Mouse (Mus musculus): ENCODE results near the gene Acadm. TPM values are rescaled to one million over a fixed set of nuclear protein-coding genes. Genes with fewer than 3 reads are reported as not detected.

The Acadm gene
- total RNA-seq, 2 experiments from 2014 or later = 242 to 298 TPM

DNA sequence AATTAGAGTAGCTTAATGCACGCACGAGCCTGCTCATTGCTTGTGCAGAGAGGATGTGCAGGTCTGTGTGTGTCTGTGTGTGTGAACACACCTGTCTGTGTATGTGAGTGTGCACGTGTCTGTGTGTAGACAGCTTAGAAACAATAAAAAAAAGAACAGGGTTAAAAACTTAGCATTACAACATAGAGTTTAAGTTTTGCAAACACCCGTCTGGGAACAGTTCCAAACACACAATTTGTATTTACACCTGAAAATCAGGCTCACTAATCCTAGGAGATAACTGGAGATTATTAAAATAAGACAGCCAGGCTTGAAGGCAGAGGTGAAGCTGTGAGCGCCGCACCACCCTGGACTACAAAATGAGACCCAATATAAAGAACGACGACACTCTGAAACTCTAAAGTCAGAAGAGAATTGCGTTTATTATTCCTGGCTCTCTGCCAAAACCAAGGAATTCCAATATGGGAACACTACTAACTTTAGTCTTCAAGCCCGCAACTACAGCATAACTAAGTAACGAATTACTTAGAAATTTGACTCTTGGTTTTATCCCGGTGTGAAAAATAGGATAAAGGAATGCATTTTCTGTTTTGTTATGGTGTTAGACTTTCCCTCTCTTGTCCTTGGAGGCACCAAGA, 1.3 kb downstream of the Acadm start:
- DNase-seq (ENCODE audit: low spot score in 2 of 2) = no peak

DNA sequence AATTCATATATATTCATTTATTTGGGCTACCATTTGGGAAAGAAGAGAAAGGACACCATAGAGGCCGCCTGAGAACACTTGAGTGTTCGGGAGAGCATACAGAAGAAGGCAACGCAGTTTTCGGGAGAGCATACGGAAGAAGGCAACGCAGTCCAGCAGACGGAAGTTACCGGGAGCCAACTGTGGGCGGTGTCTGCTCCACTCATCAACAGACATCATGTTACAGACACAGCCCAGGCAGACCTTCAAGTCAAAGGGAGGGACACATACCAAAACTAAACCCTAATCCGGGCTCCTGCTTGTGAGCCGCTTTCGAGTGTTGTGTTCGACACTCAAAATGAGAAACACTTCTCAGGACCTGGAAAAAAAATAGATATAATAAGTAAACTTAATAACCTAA, 2.8 kb downstream of the Acadm start:
- DNase-seq (ENCODE audit: low spot score in 2 of 2) = no peak

DNA sequence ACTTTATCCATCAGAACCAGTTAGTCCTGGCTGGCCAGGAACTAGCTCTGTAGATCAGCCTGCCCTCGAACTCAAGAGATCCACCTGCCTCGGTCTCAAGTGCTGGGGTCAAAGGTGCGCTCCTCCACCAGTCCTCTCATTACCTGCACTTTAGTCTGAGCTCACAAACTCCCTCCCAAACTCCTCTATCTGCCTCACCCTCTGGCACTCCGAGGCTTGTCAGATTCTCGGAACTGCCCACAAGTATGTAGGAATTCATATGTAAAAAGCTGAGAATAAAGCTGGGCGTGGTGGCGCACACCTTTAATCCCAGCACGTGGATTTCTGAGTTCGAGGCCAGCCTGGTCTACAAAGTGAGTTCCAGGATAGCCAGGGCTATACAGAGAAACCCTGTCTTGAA, 3.9 kb downstream of the Acadm start:
- DNase-seq (ENCODE audit: low spot score in 2 of 2) = no peak

GRCm38 (mm10) chr3:153940021-153940420, 4.4 kb downstream of the Acadm start:
- DNase-seq (ENCODE audit: low spot score in 2 of 2) = no peak

- DNase-seq (ENCODE audit: low spot score in 2 of 2) = no peak
Measured at GRCm38 (mm10) chr3:153937116-153937810, 7.2 kb downstream of the Acadm start.

DNA sequence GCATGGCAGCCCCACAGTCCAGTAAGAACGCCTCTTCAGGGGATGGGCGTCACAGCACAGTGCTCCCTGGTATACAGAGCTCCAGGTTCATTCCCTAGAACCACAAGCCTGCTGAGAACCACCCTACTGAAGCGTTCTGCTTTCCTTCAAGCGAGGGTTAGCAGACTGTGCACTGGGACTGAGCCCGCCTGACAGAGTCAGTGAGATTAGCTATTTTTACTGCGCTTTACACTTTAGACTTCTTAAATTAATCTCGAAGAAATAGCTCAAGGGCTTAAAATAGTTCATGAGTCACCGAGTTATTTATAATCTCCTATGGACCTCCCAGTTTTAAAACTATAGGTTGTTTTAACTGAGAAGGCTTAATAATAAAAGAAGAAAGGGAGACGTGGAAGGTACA, 8.6 kb downstream of the Acadm start:
- DNase-seq (ENCODE audit: low spot score in 2 of 2) = no peak

DNA sequence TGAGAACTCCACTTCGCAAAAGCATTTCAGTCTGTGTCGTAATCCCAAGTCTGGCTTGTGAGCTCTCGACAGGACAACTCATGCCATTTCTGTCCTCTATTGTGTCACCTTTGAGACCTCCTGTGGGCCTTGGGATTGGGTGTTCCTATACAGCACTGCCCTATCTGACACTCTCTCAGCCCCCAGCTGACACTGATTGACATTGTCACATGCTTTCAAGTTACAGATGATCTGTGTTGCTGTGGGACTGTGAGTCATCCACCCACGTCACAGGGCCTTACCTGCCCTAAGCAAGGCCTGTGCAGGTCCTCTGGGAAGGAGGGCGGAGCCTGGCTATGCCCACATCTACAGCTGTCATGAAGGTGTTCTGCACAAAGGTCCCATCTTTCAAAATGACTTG, 12.0 kb downstream of the Acadm start:
- no peak for DNase-seq (ENCODE audit: low spot score in 2 of 2)

DNA sequence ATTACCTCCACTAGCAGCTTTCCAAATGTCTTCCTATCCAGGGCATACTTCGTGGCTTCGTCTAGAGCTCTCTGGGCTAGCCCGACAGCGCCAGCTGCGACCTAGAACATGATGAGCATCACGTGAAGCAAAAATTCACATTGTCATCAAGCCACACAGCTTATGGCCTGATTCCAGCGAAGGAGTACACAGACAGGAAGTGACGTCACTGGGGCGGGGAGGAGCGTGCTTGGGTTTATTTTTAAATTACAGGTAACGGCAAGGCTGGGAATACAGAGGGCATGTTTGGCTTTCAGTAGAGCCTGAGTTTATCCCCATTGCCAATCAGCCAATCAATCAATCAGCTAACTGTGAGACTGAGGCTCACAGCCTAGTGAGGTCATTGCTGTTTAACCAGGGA, 14.9 kb downstream of the Acadm start:
- no peak for DNase-seq (ENCODE audit: low spot score in 2 of 2)

DNA sequence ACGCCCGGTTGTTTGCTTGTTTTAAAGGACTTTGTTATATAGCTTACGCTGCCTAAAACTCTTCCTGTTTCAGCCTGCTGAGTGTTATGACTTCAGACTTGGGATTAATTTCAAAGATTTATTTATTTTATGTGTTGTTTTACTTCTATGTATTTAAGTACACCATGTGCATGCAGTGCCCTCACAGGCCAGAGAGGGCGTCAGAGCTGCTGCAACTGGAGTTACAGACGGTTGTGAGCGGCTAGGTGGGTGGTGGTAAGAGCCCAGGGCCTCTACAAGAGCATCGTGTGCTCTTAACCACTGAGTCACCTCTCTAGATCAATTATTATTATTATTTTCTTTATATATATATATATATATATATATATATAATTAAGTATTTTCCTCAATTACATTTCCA, 18.1 kb downstream of the Acadm start:
- DNase-seq (ENCODE audit: low spot score in 2 of 2) = no peak

GRCm38 (mm10) chr3:153921147-153921910, 23.1 kb downstream of the Acadm start:
- no peak for DNase-seq (ENCODE audit: low spot score in 2 of 2)

DNA sequence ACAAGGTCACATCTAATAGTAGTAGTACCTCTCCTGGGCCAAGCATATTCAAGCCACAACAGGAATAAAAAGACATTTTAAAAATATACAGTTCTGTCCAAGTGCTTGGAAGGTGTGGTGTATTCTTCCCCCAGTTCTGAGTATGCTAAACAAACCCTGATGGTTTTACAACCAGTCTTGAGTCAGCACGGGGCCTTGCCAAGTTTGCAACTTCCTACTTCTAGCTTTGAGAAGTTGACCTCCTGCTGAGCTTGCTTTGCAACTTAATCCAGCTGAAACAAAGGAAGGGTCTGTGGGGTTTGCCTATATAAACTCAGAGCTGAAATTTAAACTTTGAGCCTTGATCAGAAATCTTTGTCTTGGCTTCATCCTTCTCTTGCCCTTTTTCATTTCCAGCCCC, 27.2 kb downstream of the Acadm start:
- no peak for DNase-seq (ENCODE audit: low spot score in 2 of 2)

GRCm38 (mm10) chr3:153913510-153914243, 30.8 kb downstream of the Acadm start:
- DNase-seq (ENCODE audit: low spot score in 2 of 2) = no peak

DNA sequence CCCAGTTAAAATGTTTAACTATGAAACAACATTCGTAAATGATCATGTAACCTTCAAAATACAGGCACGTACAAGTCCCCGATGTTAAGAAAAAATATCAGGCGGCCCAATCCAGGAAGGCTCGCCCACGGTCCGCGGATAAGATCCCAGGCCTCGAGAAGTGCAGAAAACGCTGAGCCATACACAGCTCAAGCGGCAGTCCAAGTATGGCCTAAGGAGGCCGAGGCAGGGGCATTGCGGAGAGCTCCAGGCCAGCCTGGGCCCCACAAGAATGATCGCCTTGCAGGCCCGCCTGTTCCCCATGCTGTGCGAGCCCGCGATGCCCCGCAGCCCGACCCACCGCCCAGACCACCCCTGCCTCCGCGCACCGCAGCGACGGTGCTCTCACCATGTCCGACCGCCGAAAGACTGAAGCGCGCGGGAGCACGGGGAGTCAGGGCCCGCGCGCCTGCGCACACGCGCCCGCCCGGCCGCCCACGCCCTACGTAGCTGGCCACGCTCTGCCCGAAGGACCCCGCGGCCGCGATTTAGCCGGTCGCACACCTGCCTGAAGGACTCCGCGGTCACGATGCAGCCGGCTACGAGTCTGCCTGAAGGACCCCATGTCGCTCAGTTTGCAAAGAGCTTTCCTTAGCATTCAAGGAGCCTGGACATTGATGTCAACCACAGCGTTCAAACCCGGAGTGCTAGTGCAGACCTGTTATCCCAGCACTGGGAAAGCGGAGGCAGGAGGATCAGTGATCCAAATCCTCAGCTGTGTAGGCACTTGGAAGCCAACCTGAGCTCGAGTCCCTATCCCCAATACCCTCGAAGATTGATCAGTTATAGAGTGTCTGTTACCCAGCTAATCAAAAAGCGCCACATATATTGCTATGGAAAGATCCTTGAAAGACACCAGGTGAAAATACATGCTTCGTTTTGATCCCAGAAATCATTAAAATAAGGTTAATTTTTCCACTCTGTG, 31.6 kb downstream of the Acadm start, which contains the start of gene Rabggtb:
Gene Rabggtb (minus strand): TSS at position 464 of the 964 bp plus-strand sequence.
- DNase-seq (ENCODE audit: low spot score in 2 of 2) = peak; percentile 89 to 95

DNA sequence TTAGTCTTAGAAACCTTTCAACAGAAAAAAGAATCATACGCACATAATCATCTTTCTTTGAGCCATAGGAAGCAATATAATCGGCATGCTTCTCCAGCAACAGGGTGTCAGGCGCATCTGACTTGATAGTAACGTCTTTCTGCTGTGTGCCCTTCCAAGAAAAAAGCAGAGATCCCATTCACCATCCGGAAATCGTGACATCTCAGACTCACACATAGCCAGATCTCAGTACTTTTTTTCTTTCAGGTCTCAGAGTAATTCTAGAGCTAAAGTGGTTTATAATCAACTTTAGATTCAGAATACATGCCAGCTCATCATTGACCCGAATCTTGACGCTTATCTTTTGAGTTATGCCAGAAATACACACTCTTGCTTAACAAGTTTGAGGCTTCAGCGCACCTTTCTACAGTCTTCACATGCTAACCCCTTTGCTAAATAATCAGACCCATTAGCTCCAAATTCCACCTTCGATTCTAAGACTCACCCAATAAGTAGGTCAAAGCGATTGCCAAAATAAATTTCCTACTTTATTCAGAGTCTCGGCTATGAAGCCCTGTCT, 32.5 kb downstream of the Acadm start:
- no peak for DNase-seq (ENCODE audit: low spot score in 2 of 2)

DNA sequence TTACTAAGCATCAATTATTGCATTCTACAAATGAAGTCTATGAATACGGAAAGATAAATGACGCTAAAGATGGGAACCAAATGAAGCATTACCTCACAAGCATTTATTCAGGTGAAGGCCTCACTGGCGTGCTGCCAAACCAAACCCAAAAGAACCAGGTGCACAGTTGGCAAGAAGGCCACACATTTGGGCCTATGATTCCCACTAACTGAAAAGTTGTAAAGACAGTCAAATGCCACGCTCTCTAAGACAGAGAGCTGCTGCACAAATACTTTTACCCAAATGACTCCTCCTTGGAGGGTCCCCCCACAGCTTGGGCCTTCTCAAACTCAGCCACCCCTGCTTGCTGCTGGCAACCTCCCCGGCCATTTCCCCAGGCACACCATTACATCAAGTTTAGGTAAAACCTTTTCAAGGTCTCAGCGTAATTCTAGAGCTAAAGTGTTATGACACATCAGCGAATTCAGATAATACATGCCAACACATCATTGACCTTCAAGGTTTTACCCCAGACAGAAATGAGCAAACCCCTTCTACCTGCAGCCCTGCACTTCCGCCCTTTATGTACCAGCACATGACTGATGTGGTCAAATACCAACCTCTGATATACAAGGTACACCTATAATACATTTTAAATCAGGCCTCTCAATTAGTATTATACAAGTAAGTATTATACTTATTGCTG, 33.1 kb downstream of the Acadm start:
- DNase-seq (ENCODE audit: low spot score in 2 of 2) = no peak

DNA sequence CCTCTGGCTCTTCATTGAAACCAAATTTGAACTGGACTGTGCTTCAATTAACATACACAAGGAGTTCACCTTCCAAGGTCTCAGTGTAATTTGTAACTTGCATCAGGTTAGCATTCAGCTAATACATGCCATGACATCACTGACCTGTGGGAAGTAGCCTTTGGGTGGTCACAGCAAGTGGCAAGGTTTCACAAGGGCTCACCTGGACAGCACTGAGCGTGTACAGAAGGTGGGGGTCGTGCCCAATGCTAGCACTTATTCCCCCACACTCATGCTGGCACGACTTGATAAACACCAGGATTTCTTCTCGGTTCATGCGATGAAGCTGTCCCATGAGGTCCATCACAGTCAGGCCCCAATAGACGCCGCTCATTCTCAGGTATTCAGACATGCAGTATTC, 33.9 kb downstream of the Acadm start:
- DNase-seq (ENCODE audit: low spot score in 2 of 2) = no peak

- no peak for DNase-seq (ENCODE audit: low spot score in 2 of 2)
Measured at GRCm38 (mm10) chr3:153908919-153909318, 35.5 kb downstream of the Acadm start.

DNA sequence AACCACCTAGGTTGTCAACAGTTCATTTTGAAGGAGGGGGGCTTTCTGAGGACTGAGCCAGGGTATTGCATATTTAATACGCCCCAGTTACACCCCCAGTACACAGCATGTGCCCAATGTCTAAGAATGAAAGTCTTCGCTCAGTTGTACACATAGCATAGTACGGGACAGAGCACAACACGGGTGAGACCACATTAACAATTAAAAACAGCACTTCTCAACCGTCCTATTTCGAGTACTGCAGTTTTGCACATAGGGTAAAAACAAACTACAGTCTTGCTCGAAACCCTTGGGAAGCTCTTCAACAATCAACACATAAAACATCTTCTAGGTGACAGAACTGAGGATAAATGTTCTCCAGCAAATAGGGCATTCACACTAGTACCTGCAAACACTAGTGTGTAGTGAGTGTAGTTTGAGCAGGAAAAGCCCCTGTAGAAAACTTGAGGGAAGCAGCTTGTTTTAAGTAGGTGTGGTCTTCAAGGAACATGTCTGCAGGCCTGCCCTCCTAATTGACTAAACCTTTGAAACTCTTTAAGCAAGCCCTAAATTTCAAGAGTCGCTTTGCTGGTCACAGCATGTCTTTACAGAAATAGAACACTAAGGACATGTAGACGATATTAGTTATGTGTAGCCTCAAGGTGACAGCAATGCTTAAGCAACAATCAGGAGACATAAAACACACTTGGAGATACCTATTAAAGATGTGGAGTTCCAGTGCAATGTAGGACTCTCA, 38.1 kb downstream of the Acadm start, which contains the start of gene Msh4:
Gene Msh4 (minus strand): TSS at position 3 of the 736 bp plus-strand sequence.
- DNase-seq (ENCODE audit: low spot score in 2 of 2) = no peak

All from gastrocnemius, postnatal 4 days (tissue).